Mouse (Mus musculus): ENCODE results near the gene Gm6614.

DNA sequence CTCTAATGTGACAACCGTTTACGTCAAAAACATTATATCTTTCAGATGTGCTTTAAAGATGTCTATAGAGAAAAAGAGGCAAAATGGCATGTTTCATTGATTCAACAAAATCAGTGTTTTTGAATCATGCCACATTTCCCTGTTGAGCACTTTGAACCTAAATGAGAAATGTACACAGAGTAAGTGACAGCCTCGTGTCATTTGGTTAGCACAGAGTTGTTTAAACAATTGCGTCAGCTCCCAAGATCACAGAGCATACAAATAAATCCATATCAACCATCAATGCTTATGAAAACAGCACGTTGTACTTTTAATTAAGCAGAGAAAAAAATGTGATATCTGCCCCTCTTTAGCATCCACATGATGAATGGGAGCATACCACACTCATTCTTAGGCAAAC lies 50.7 kb downstream of the Gm6614 start:
- TF ChIP-seq POLR2A (IDR thresholded peaks at IDR 0.05; ENCODE audit: low read depth, low read length) (no peak), CTCF (IDR thresholded peaks at IDR 0.05; ENCODE audit: borderline replicate concordance, insufficient read depth, low read length) (no peak)
